Mouse (Mus musculus): ENCODE measurements around the gene Dcun1d4.
"Not testable (repeated sequence)": the region's sequence is repeated elsewhere in the genome, so short reads cannot be mapped to it uniquely, and the experiment has no call there.

The Dcun1d4 gene

GRCm38 (mm10) chr5:73548838-73549237, 68.0 kb downstream of the Dcun1d4 start:
- no peak for DNase-seq

DNA sequence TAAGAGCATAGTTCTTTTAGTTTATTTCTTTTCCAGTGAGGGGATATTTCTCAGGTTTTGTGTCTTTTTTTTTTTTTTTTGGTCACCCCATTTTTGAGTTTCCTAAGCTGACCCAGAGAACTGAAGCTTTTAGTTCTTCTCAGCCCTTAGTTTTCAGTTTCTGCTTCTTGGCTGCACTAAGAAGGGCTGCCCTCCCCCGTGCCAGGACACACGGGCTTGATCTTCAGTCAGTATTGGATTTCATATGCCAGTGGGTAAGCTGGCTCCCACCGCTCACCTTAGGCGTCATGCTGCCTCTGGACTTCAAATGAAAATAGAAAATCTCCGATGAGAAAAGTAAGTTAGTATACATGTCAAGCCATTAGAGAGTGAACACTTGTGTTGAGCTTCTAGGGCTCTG, 71.0 kb downstream of the Dcun1d4 start:
- no peak for DNase-seq

DNA sequence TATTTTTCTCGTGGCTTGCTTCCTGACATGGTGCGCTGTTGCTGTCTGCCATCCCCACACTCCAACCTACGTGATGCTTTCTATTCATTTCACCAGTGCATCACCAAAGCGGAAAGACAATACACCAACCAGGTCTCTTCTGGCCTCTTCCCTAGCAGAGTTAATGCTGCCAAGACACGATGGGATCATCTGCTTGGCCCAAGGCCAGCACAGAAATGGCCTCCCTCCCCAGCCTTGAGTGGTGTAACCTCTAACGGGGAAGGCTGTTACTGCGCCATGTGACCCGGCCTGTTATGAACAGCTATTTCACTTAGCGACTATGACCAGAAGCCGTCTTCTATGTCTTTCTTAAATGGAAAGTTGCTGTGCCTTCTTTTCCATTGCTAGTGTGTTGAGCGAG, 73.1 kb downstream of the Dcun1d4 start:
- no peak for DNase-seq

GRCm38 (mm10) chr5:73555096-73555852, 74.5 kb downstream of the Dcun1d4 start:
- DNase-seq: no peak

DNA sequence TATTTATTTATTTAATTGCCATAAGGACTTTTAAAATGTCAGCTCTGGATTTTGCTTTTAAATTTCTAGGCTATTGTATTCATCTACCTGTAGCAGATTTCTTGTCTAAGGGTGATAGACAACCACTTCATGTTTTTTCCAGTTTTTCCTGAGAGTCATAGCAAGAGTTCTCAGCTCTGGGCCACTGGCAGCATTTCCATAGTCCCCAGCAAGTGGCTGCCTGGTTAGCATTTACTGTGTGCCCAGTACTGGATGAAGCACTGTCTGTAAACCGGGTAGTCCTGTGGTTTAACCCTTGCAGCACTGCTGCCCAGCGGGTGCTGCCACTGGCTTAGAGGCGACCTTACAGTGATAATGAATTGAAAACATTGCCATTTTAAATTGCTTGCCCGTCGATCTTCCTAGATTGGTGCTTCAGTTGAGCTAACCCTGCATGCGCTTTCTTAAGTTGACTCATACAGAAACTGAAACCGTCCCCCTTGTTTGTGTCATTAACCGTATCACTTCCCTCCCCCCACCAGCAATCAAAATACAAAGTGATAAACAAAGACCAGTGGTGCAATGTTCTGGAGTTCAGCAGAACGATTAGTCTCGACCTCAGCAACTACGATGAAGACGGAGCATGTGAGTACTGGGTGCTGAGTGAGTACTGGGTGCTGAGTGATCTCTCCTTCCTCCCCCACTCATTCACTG, 76.1 kb downstream of the Dcun1d4 start:
- DNase-seq: no peak

- DNase-seq: no peak
Measured at GRCm38 (mm10) chr5:73558756-73559155, 78.0 kb downstream of the Dcun1d4 start.

DNA sequence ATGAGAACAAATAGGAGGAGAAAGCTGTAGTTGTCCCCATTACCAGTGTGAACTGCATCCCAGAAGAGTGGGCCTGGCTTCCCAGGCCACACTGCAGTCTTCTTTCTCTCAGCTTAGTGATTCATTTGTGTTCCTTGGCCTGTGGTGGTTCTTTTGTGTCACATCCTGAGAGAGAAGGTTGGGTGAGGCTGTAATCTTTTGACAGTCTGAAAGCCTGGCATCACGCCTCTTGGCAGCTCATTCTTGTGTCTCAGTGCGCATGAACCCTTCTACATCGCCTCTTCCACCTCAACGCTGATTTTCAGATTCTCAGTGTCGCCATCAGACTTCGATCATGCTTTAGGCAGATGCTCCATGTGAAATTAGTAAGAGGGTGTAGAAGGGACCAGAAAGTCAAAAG, 83.2 kb downstream of the Dcun1d4 start:
- no peak for DNase-seq

DNA sequence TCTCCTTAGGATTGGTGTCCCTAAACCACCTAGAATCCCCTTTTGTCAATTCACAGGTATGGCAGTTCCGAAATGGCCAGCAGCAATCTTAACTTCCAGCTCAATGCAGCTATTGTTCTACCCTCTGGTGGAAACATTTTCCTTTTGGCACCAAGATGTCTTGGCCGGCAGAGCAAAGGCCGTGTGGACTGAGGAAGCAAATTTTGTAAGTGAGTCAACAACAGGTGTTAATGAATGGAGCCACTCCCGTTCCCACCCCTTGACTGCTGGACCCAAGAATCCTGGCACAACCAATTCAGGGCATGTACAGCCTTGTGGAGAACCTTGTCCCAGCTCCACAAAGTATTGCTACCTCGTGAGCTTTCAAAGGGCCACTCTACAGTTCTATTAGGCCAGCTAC, 85.3 kb downstream of the Dcun1d4 start:
- no peak for DNase-seq

DNA sequence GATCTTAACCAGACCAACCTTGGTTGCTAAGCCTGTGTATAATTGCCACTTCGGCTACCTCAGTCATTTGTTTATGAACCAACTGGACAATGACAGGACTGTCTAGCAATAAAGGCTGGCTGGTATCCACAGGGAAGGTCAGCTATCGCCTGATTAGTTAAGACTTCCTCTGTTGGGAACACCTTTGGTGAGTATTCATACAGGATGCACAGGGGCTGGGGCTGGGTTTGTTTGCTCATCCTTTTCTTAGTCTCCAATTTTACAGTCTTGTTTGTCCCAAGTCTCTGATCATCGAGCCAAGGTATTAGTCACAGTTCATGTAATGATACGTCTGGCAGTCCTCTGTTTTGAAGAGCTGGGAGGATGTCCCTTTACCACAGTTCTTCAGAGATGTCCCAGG, 86.1 kb downstream of the Dcun1d4 start:
- no peak for DNase-seq

- DNase-seq: peak; percentile 4
Measured at GRCm38 (mm10) chr5:73569181-73569580, 88.4 kb downstream of the Dcun1d4 start.

DNA sequence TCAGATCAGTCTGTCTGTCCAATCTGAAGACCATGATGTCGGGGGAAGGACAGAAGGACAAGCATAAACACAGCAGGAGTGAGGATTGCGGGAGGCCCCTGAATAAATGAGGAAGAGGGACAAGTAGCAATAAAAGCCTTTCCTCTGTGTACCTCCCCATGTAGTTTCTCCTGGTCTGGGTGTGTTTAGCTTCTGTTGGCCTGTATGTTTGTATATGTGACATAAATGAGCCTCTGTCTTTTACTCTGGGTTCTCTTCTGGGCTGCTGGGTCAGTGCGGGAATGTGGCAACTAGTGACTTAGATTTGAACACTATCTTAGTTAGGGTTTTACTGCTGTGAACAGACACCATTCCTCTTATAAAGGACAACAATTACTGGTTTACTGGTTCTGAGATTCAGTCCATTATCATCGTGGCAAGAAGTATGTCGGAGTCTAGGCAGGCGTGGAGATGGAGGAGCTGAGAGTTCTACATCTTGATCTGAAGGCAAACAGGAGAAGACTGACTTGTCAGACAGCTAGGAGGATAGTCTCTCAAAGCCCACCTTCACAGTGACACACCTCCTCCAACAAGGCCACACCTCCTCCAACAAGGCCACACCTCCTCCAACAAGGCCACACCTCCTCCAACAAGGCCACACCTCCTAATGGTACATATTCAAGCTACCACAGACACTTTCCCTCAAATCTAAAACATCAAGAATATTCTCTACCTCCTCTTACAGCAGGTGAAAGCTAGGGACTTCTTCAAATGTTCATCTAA, 90.8 kb downstream of the Dcun1d4 start:
- no peak for DNase-seq

DNA sequence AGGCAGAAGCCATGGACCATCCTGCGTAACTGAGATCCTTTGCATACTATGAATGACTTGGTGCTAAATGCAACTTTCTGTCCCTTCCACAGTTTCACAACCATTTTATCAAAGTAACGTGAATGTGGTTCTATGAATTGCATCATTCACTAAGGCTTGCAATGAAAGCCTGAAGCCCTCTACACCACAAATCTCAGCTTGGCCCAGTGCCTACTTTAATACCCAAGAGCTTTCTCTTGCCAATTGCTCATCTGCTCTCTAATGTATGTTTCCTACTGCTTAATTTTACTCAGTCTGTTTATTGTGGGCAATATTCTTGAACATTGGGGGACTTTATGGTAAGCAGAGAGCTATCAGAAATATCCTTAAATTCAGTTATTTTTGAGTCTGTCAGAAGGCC, 92.0 kb downstream of the Dcun1d4 start:
- no peak for DNase-seq

GRCm38 (mm10) chr5:73573789-73574188, 93.0 kb downstream of the Dcun1d4 start:
- no peak for DNase-seq

DNA sequence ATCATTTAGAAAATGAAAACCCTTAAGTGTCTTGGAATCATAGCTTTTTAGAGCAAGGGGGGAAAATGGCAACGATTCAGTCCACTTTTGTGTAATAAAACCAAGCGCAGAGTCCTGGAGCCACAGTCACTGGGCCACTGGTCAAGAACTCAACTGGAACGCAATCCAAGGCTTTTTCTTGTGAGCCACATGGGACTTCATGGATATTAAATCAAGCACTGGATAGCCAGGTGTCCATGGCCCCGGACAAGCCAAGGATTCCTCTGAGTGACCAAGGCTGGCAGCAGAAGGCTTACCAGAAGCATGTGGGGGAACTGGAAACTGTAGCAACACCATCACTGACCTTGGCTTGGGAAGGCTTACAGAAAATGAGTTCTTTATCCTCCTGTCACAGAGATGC, 93.8 kb downstream of the Dcun1d4 start:
- no peak for DNase-seq

DNA sequence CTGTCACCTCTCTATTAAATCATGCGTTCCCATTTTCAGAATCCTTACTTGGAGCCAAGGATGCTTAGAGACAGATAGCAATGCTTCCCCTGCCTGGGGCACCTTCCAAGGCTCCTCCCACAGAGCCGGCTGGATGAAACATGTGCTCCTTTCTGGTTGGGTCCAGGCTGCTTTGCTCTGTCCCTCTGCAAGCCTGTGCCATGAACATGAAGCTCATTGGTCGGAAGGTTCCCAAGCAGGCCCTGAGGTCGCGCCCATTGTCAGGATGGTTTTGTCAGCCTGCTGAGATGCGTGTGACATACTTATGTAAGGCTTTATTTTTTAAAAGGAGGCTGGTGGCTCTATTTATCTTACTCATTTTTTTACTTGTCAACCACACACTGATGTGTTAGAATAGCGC, 95.9 kb downstream of the Dcun1d4 start:
- no peak for DNase-seq

DNA sequence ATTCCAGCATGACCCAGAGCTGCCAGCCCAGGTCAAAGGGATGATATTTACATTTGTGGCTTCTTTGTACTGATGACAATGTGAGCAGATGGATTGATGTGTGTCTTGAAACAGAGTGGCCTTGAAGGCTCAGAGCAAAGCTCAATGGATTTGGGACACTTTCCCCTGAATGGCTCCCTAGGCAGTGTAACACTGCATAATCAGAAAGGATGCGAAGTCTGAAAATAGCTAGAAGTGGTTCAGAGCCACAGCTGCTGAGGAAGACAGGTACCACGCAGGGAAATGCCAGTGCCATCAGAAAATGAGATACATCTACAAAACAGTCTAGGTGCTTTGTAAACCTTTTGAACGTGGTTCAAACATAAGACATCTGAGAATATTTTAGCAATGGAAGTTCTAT, 97.3 kb downstream of the Dcun1d4 start:
- no peak for DNase-seq

- not testable (repeated sequence) for DNase-seq
Measured at GRCm38 (mm10) chr5:73584011-73584410, 103.2 kb downstream of the Dcun1d4 start.

DNA sequence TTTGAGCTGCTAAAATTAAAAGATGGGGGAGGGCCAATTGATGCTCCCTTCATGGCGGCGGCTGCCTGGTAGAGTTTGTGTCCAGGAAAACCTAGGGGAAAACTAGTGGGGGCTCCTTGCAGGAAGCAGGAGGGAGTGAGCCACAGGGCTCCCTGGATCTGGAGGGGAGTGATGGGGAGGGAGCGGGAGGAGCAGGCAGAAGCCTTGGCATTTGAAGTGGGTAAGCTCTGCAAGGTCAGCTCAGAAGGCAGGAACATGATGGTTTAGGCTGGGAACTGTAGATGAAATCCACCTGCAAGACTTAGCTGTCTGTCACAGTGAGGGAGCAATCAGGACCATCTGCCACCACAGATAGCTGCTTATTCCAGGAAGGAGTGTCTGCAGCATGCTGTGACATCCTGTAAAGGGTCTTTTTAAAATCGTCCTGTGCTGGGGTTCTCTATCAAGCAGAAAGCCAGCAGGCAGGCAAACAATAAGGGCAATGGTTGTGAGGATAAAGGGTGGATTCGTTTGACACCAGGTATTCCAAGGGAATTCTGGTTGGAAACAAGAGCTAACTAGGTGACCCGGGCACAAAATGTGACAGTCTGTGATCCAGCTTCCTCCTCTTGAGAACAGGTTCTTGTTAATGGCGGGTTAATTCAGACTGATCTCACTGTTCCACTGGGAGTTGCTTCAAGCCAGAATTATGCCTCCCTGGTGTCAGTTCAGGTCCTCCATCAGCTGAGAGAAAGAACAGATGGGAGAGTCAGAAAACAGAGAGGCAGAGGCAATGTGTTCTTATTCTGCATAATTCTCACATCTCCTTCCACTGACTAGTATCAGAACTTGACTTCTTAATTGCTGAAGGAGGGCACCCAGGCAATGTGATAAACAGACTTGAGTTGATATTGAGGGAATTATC, 104.7 kb downstream of the Dcun1d4 start:
- DNase-seq: no peak

GRCm38 (mm10) chr5:73586597-73586996, 105.8 kb downstream of the Dcun1d4 start:
- DNase-seq: no peak

- no peak for DNase-seq
Measured at GRCm38 (mm10) chr5:73587119-73587518, 106.3 kb downstream of the Dcun1d4 start.

GRCm38 (mm10) chr5:73598943-73599695, 118.3 kb downstream of the Dcun1d4 start:
- no peak for DNase-seq

DNA sequence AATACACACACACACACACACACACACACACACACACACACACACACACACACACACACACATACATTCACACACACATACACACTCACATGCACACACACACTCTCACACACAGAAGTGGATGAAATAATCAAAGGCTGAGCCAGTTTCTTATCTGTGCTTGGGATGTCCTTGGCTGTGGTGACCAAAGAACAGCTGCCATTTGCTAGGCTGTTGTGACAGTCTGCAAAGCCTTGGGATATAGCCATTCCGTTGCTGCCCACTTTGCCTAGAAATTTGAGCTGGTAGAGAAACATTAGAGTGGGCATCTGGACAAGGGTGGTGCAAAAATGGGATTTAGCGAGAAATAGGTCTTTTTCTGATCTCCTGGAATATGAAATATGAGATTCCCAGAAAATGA, 119.2 kb downstream of the Dcun1d4 start:
- no peak for DNase-seq

Measured in thymus, postnatal 25 days (tissue).